Mouse (Mus musculus): ENCODE data around the gene Pitx3.
A peak's percentile ranks its signal among the peaks of the same experiment; 100 is the strongest.

GRCm38 (mm10) chr19:46152127-46152803 is 4.1 kb upstream of the Pitx3 start, which contains the start of gene Gbf1:
- TF ChIP-seq CTCF (IDR thresholded peaks at IDR 0.05; ENCODE audit: insufficient read depth, low read length) (no peak), POLR2A (IDR thresholded peaks at IDR 0.05; ENCODE audit: borderline replicate concordance, extremely low read depth, low read depth, low read length) (peak; percentile 94; the same call in 1 of the 2 replicates)

All from lung, adult 2 months (tissue).